Mouse (Mus musculus) E14TG2a.4 (cell line): ENCODE data around the gene Uxs1.

Experiments used
- CTCF ChIP-seq: conservative IDR thresholded peaks from 2 replicates; pipeline ENCODE4 v1.5.1; 2014; ENCODE audit warnings: low read length
- NANOG ChIP-seq: IDR thresholded peaks from 2 replicates; pipeline ENCODE4 v1.6.1; 2014; ENCODE audit warnings: borderline replicate concordance, low read length, mixed read lengths
- POU5F1 ChIP-seq: IDR thresholded peaks from 2 replicates; pipeline ENCODE4 v1.6.1; 2014; ENCODE audit warnings: low read length, borderline replicate concordance

GRCm38 (mm10) chr1:43717967-43718366 lies 109.6 kb downstream of the Uxs1 start:
- TF ChIP-seq CTCF (no peak), NANOG (no peak), POU5F1 (no peak)
